Mouse (Mus musculus) limb, embryonic 14.5 days (tissue): ENCODE results near the gene Gjc1. TPM values are rescaled to one million over a fixed set of nuclear protein-coding genes. Genes with fewer than 3 reads are reported as not detected.

Experiments used
- ATAC-seq: fragments of 200-750 bp; cut with Nextera tagmentation; 2 replicates; pipeline ENCODE4 v1.8.0; 2017; ENCODE audit warnings: low read depth, moderate number of reproducible peaks, moderate TSS enrichment; ENCODE audit not compliant: low FRiP score
- DNase-seq: peaks from one replicate; pipeline ENCODE4 v3.0.0-alpha.2; 2015; ENCODE audit warnings: low spot score
- H3K27ac ChIP-seq: fragments of 300-500 bp; sonication (generic); replicated peaks from 2 replicates; pipeline ENCODE4 v1.5.1; 2014; ENCODE audit warnings: low read depth, mild to moderate bottlenecking, low read length, moderate library complexity, mixed read lengths
- H3K27me3 ChIP-seq: fragments of 300-500 bp; sonication (generic); 2 replicates; pipeline ENCODE4 v1.6.1; 2014; ENCODE audit warnings: low read length, mixed read lengths; ENCODE audit not compliant: control insufficient read depth, insufficient read depth
- H3K36me3 ChIP-seq: fragments of 300-500 bp; sonication (generic); 2 replicates; pipeline ENCODE4 v1.6.1; 2014; ENCODE audit warnings: mild to moderate bottlenecking, low read length, moderate library complexity, mixed read lengths; ENCODE audit not compliant: control insufficient read depth, insufficient read depth
- H3K4me1 ChIP-seq: fragments of 300-500 bp; sonication (generic); 2 replicates; pipeline ENCODE4 v1.6.1; 2014; ENCODE audit warnings: antibody characterized with exemption, low read length, mixed read lengths; ENCODE audit not compliant: control insufficient read depth, insufficient read depth
- H3K4me2 ChIP-seq: fragments of 300-500 bp; sonication (generic); replicated peaks from 2 replicates; pipeline ENCODE4 v1.6.1; 2014; ENCODE audit warnings: low read depth, mild to moderate bottlenecking, low read length, moderate library complexity; ENCODE audit not compliant: severe bottlenecking
- H3K4me3 ChIP-seq: fragments of 300-500 bp; sonication (generic); replicated peaks from 2 replicates; pipeline ENCODE4 v1.5.1; 2014; ENCODE audit warnings: low read length
- H3K9ac ChIP-seq: fragments of 300-500 bp; sonication (generic); 2 replicates; pipeline ENCODE4 v1.6.1; 2014; ENCODE audit warnings: mild to moderate bottlenecking, low read depth, low read length, moderate library complexity; ENCODE audit not compliant: severe bottlenecking
- H3K9me3 ChIP-seq: fragments of 300-500 bp; sonication (generic); 2 replicates; pipeline ENCODE4 v1.6.1; 2016; ENCODE audit warnings: low read length; ENCODE audit not compliant: control insufficient read depth
- POLR2A ChIP-seq: fragments of 200-500 bp; IDR thresholded peaks from 2 replicates; pipeline ENCODE4 v1.8.0; 2012; ENCODE audit warnings: inconsistent platforms, mild to moderate bottlenecking, moderate library complexity, borderline replicate concordance; ENCODE audit not compliant: insufficient read depth, insufficient read length; ENCODE audit errors: extremely low read depth
- WGBS: fragments of 180-500 bp; shearing (Covaris S2); extraction: QIAGEN DNeasy Blood & Tissue Kit; methylation state at CpG from one replicate; pipeline ENCODE4 v1.1.7; 2014; 5-methylcytosine and 5-hydroxymethylcytosine counted together
- polyA plus RNA-seq, 2 experiments: library from polyadenylated mRNA; depleted of rRNA in 1 of 2; stranded (reverse) in 1 of 2; unstranded in 1 of 2; fragments of >200 nt; fragmentation: Nextera tagmentation in 1 of 2; extraction: Ambion mirVana in 1 of 2; gene quantifications; 2 replicates each; pipeline versions ENCODE4 v1.2.1 to v1.2.3; 2012 to 2014

Gjc1 gene
- polyA plus RNA-seq, 2 experiments: 59.6 to 80.0 TPM

DNA sequence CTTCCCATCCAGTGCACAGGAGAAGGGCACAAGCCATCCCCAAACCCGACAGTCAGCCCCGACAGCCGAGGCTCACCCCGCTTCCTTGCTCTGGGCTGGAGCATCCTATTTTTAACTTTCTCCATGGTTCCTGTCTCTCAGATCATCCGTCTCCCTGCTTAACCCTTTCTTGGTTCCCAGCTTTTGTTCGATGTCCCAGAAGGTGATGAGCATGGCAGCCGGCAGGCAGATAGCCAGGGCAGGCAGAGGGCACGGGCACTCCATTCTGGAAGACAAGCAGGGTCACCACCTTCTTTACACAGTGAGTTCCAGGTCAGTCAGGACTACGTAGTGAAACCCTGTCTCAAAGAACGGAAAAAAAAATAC is 38.5 kb downstream of the Gjc1 start:
- Histone ChIP-seq H3K4me3 (no peak overlapping the region), H3K4me1 (peaks cover 15% of the 10 kb centered on the region), H3K27ac (no peak overlapping the region), H3K27me3 (no peaks in the 10 kb centered on the region), H3K9me3 (no peaks in the 10 kb centered on the region), H3K4me2 (no peak overlapping the region), H3K36me3 (peaks cover 7% of the 10 kb centered on the region; the same call in 1 of the 2 replicates), H3K9ac (no peak overlapping the region)
- TF ChIP-seq POLR2A: no peak
- DNase-seq: no peak
- WGBS: 76% methylated on average over 10 of the region's 10 CpGs
- no peak for ATAC-seq

DNA sequence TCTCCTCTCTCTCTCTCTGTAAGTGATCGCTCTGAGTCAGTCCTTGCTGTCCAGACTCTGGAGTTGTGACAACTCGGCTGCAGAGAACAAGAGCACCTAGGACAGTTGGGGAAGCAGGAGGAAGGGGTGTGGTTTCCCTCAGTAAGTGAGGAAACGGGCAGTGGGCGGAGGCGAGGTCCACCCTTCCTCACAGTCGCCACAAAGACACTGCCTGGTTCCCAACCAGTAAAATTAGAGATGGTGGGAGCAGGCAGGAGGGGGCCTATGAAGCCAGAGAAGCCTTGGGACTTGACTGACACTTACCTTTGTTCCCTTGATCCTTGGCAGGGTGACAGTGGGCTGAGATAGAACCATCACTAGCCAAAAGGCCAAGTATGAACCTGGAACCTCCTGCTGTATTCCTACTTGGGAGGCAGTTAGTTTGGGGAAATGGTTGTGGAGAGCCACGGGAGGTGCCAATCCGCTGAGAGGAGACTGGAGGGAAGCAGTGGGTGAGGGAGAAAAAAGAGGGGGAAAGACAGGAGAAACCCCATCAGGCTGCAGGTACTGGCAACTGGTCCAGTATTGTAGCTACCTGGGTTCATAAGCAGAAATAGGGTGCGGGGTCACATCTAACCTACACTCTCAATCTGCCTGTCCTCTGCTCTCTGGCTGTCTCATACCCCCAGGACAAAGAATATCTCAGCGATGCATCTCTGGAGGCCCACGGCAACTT is 39.1 kb downstream of the Gjc1 start:
- H3K4me1 ChIP-seq: peaks cover 15% of the 10 kb centered on the region
- no peaks in the 10 kb centered on the region for H3K9me3 ChIP-seq
- H3K9ac ChIP-seq: no peak overlapping the region
- no peak for TF ChIP-seq POLR2A
- WGBS: 39% methylated on average over 11 of the region's 11 CpGs
- no peak overlapping the region for H3K27ac ChIP-seq
- H3K4me3 ChIP-seq: no peak overlapping the region
- no peak for ATAC-seq
- DNase-seq: no peak
- peaks cover 7% of the 10 kb centered on the region; the same call in 1 of the 2 replicates for H3K36me3 ChIP-seq
- H3K27me3 ChIP-seq: no peaks in the 10 kb centered on the region
- H3K4me2 ChIP-seq: no peak overlapping the region

DNA sequence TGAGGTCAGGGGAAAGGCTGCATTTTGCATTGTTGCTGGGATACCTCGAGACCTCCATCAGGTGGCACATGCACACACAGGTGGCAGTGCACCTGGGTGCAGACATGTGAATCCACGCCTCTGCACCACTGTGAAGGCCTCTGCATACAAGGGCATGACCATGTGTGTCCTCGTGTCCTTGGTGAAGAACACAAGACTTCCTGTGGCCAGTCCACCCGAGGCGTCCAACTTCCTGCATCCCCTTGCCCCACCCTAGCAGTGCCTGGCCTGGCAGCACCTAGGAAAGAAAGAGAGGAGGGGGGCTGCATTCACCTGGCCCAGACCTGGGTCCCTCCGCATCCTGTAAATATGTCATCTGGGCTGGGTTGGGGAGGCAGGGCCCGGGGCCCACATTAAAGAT is 39.7 kb downstream of the Gjc1 start:
- Histone ChIP-seq H3K4me3 (no peak overlapping the region), H3K4me1 (peaks cover 19% of the 10 kb centered on the region), H3K9me3 (no peaks in the 10 kb centered on the region), H3K27me3 (no peaks in the 10 kb centered on the region), H3K36me3 (peaks cover 7% of the 10 kb centered on the region; the same call in 1 of the 2 replicates), H3K9ac (no peak overlapping the region), H3K4me2 (no peak overlapping the region), H3K27ac (no peak overlapping the region)
- WGBS: 65% methylated on average over 7 of the region's 7 CpGs
- no peak for TF ChIP-seq POLR2A
- ATAC-seq (no peak), DNase-seq (no peak)

DNA sequence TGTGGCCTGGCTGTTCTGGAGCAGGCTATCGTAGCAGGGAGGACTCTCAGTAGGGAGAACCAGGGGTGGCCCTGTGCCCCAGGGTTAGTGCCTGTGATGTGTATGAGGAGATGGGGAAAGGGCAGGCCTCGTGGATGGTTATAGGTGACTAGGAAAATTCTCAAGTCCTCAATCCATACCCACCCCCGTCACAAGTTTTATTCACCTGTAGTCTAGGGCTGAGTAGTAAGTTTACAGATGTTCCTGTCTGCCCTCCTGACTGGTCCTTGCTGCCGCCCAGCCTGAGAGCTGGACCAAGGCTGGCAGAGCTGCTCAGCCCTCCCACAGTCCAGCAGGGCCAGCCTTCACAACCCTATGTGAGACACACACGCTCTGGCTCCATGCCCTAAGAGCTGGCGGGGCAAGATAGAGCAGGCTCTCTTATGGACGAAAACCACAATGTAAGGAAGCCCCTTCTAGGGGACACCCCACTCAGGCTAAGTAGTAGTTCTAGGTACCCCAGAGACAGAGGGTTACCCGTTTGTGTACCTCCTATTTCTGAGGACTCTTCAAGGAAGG is 40.3 kb downstream of the Gjc1 start:
- 79% methylated on average over 8 of the region's 8 CpGs for WGBS
- 0 out of 2 replicates have a peak overlapping the region, but pooled peaks have one; percentile 48 for H3K27ac ChIP-seq
- TF ChIP-seq POLR2A: no peak
- no peak overlapping the region for H3K9ac ChIP-seq
- H3K4me2 ChIP-seq: no peak overlapping the region
- ATAC-seq: no peak
- no peak overlapping the region for H3K4me3 ChIP-seq
- peaks cover 7% of the 10 kb centered on the region; the same call in 1 of the 2 replicates for H3K36me3 ChIP-seq
- no peaks in the 10 kb centered on the region for H3K27me3 ChIP-seq
- DNase-seq: no peak
- peaks cover 19% of the 10 kb centered on the region for H3K4me1 ChIP-seq
- no peaks in the 10 kb centered on the region for H3K9me3 ChIP-seq

DNA sequence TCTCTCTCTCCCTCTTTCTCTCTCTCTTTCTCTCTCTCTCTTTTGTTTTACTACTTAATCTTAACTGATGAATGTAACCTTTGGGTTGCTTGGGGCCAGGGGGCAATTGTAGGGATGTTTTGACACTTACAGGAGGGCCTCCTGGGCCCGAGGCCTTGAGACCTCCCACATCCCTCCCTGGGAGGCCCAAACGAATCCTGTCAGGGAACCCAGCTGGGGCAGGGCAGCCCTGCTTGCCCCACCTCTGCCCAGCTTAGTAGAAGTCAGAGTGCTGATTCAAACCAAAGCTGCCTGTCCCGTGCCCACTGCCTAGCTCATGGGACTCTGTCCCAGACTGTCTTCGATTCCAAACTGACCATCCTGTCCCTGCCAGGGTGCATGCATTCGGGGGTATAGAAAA is 40.9 kb downstream of the Gjc1 start:
- Histone ChIP-seq H3K27ac (peak overlapping the region; percentile 48; the same call in 1 of the 2 replicates), H3K4me2 (no peak overlapping the region), H3K9ac (peak overlapping the region; percentile 52), H3K4me1 (peaks cover 19% of the 10 kb centered on the region), H3K27me3 (no peaks in the 10 kb centered on the region), H3K9me3 (no peaks in the 10 kb centered on the region), H3K36me3 (peaks cover 7% of the 10 kb centered on the region; the same call in 1 of the 2 replicates), H3K4me3 (no peak overlapping the region)
- DNase-seq: no peak
- 43% methylated on average over 5 of the region's 5 CpGs for WGBS
- no peak for ATAC-seq
- no peak for TF ChIP-seq POLR2A
